Mouse (Mus musculus): Measurements from ENCODE around the gene Mmd.

DNA sequence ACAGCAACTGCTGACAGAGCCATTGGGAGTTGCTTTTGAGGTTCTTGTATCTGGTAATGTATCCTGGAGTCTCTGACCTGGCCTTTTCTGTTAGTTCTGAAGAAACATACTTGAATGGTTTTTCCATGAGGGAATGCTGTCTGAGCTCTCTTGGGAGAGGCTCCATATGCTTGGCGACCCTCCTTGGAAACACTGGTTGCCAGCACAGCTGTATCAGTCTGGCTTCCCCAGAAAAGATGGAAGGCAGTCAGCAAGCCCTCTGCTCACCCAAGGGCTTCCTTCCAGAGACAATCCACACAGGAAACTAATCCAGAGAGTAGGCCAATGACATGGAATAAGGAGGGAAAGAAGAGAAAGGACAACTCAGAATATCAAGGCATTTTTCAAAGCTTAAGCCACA, 77.6 kb downstream of the Mmd start:
- no peak for TF ChIP-seq CTCF (IDR thresholded peaks at IDR 0.05; ENCODE audit: low read depth, low read length)
- no peak for TF ChIP-seq TAL1 (conservative IDR thresholded peaks at IDR 0.05; ENCODE audit: low read depth, low read length)

Measured in G1E (cell line).